Mouse (Mus musculus) bone marrow, adult 2 months (tissue): ENCODE data around the gene Lrrc1. TPM values are rescaled to one million over a fixed set of nuclear protein-coding genes. Genes with fewer than 3 reads are reported as not detected.

ENCODE experiments used
- H3K27ac ChIP-seq: fragments of 200-500 bp; 2 replicates; pipeline ENCODE4 v1.5.1; 2012; ENCODE audit warnings: low read depth, mild to moderate bottlenecking, control low read depth, inconsistent platforms, low read length; ENCODE audit not compliant: control insufficient read depth, poor library complexity, insufficient read depth
- H3K4me1 ChIP-seq: fragments of 200-500 bp; 2 replicates; pipeline ENCODE4 v1.6.1; 2011; ENCODE audit warnings: low read length; ENCODE audit not compliant: control insufficient read depth, insufficient read depth
- H3K4me3 ChIP-seq: fragments of 200-500 bp; replicated peaks from 2 replicates; pipeline ENCODE3; 2011; ENCODE audit warnings: mild to moderate bottlenecking, low read depth, low read length, control low read depth; ENCODE audit not compliant: control insufficient read depth
- CTCF ChIP-seq: fragments of 200-500 bp; IDR thresholded peaks from 2 replicates; pipeline ENCODE4 v1.5.1; 2011; ENCODE audit warnings: low read length, control low read depth; ENCODE audit not compliant: control insufficient read depth, insufficient read depth
- POLR2A ChIP-seq: fragments of 200-500 bp; IDR thresholded peaks from 2 replicates; pipeline ENCODE4 v1.6.1; 2011; ENCODE audit warnings: low read depth, mild to moderate bottlenecking, control low read depth, low read length, borderline replicate concordance; ENCODE audit not compliant: control insufficient read depth
- WGBS: fragments of 180-500 bp; shearing (Covaris S2); methylation state at CpG from one replicate; pipeline ENCODE4 v1.1.7; 2018; 5-methylcytosine and 5-hydroxymethylcytosine counted together
- polyA plus RNA-seq: library from polyadenylated mRNA; stranded (reverse); fragments of >200 nt; gene quantifications from 2 replicates; pipeline ENCODE4 v1.2.4, GENCODE M21; 2011; ENCODE audit warnings: low replicate concordance; ENCODE audit not compliant: missing spikeins, insufficient read depth, insufficient read length

Lrrc1 gene
- polyA plus RNA-seq, 1 experiment = 5.7 TPM

DNA sequence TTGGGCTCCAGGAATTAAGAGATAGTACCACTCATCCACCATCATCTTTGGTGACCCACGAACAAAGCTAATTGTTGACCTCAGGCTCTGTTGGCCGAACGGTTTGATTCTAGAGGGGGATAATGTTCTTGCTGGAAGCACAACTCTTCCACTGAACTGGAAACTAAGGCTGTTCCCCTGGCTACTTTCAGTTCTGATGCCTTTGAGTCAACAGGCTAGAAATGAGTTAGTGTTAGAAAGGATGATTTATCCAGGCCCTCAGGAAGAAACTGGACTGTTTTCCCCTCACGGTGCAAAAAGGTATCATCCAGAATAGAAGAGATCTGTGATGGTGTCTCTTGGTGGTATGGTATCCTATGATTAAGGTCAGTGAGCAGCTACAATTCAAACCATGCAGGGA is 70.1 kb downstream of the Lrrc1 start:
- TF ChIP-seq CTCF = no peak
- no peak for TF ChIP-seq POLR2A
- H3K27ac ChIP-seq = no peak overlapping the region
- 93% methylated on average over 4 of the region's 4 CpGs for WGBS
- no peak overlapping the region for H3K4me3 ChIP-seq
- no peaks in the 10 kb centered on the region; the same call in 1 of the 2 replicates for H3K4me1 ChIP-seq

DNA sequence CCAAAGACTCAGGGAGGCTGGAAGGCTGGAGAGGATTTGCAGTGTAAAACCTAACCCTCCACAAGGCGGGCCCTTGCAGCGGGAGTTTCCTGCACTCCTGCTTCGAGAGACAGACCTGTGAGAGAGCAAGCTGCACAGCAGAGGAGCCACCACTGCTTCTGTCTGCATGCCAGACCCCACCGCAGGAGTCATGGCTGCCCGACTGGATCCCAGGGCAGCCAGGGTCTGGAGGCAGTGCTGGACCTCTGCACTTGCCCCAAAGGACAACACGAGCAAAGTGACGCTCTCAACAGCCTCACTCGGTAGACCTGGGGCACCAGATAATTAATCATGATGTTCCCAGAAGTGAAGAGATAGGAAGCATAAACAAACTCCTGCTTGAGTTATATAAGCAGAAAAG is 72.1 kb downstream of the Lrrc1 start:
- no peaks in the 10 kb centered on the region; the same call in 1 of the 2 replicates for H3K4me1 ChIP-seq
- TF ChIP-seq POLR2A (0 out of 2 replicates have a peak, but pooled peaks have one; percentile 13), CTCF (no peak)
- no peak overlapping the region for H3K4me3 ChIP-seq
- no peak overlapping the region for H3K27ac ChIP-seq
- WGBS = 76% methylated on average over 8 of the region's 8 CpGs

DNA sequence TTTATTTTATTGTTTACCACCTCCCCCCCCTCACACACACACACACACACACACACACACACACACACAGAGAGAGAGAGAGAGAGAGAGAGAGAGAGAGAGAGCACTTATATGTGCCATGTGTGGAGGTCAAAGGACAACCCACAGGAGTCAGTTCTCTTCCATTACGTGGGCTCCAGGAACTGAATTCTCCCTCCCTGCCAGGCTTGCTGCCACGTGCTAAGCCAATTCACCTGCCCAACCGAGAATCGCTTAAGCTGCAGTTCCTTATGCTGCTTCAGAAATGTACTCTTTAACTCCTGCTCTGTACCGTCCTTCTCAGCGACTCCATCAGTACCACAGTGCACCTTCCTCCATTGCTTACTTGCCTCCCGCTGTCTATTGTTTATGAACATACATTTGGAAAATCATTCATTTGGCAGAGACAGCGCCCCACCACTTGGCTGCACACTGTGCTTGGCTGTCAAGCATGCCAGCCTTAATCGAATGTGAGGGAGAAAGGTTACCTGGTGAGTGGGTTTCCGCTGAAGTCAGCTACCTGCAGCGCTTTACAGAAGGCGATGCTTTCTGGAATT is 72.9 kb downstream of the Lrrc1 start:
- Histone ChIP-seq H3K4me1 (no peaks in the 10 kb centered on the region; the same call in 1 of the 2 replicates), H3K27ac (no peak overlapping the region), H3K4me3 (no peak overlapping the region)
- 84% methylated on average over 12 of the region's 12 CpGs for WGBS
- TF ChIP-seq CTCF (no peak), POLR2A (no peak)

DNA sequence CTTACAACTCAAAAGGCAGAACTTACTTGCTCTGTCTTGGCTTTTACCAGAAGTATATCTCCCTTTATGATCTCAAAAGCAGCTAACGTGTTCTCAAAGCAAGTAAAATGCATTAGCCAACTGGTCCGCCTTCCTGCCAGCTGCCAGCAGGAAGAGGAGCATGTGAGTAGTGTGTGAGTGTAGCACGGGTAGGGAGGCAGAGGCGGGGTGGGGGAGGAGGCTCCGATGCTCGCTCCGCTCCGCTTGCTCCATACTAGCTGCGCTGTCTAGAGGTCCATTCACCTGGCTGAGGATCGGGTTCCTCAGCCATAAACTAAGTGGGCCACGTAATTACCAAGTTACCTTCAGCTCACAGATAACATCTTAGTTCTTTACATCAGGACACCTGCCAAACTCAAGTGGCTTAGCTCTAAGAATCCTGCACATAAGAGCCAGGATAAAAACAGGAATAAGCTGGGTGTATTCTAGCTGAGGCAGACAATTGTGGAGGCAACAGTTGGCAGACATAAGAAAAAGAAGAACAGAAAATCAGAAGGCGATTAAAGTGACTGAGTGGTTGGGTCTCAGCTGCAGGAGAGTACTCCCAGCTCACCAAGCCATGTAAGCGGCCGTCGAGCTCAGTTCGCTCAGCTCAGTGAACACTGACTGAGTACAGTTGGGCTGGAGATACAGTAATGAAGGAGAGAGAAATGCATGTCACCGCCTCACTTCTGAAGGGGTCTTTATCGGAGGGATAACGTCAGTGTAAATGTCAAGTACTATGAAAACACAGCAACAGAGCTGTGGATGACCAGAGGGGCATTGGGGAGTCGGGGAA is 74.7 kb downstream of the Lrrc1 start:
- Histone ChIP-seq H3K4me1 (no peaks in the 10 kb centered on the region; the same call in 1 of the 2 replicates), H3K27ac (no peak overlapping the region), H3K4me3 (no peak overlapping the region)
- WGBS = 30% methylated on average over 20 of the region's 20 CpGs
- TF ChIP-seq POLR2A (no peak), CTCF (no peak)

DNA sequence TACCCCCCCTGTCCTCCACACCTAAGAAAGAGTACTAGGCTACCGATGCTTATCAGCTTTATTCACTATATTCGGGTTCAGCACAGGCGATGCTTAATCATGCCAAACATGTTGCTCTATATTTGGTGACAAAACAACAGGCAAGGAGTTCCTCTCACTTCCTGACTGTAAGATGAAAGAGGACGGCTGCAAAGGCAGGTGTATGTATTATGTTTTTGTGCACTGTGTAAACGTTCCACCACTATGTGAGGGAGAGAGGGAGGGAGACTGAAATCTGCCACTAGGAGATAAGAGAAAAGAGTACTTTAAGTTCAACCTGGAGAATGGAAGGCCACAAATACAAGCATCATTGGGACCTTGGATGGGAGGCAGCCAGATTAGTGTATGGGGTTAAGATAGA is 77.7 kb downstream of the Lrrc1 start:
- H3K4me1 ChIP-seq = no peaks in the 10 kb centered on the region; the same call in 1 of the 2 replicates
- WGBS = 25% methylated on average over 5 of the region's 5 CpGs
- H3K4me3 ChIP-seq = no peak overlapping the region
- TF ChIP-seq POLR2A = no peak
- no peak for TF ChIP-seq CTCF
- no peak overlapping the region for H3K27ac ChIP-seq

DNA sequence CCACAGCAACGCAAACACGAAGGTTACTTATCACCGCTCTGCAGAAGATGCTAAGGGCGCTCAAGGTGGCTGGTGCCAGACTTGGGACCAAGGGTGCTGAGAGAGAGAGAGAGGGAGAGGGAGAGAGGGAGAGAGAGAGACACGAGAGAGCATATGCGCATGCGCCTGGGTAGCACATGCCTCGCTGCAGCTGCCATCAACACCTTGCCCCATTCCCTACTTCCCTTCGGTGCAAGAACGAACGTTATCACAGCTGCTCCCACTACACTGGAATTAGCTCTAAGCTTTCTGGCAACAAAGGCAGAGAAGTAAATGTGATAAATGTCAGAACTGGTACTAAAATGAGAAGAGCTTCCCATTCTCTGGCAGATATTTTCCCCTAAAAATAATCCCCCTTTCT is 79.3 kb downstream of the Lrrc1 start:
- H3K27ac ChIP-seq = no peak overlapping the region
- H3K4me3 ChIP-seq = no peak overlapping the region
- 93% methylated on average over 11 of the region's 11 CpGs for WGBS
- TF ChIP-seq POLR2A (no peak), CTCF (no peak)
- no peaks in the 10 kb centered on the region for H3K4me1 ChIP-seq

DNA sequence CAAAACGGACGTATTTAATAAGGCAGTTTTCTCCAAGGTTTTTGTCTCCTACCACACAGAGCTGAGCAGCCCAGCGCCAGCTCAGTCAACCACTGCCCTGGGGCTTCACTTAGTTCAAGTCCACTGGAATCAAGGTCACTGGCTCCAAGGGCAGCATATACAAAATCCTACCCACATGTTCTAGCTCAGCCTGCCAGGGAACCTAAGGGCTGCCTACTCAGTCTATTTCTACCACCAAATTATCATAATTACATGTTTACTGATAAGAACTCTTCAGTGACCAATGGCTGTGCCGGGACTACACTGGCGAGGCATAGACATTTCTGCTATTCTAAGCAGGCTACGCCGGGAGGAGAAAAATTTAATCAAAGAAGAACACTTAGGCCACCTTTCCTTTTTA is 80.8 kb downstream of the Lrrc1 start:
- no peak for TF ChIP-seq POLR2A
- TF ChIP-seq CTCF = no peak
- no peak overlapping the region for H3K4me3 ChIP-seq
- 76% methylated on average over 7 of the region's 7 CpGs for WGBS
- H3K27ac ChIP-seq = no peak overlapping the region
- no peaks in the 10 kb centered on the region for H3K4me1 ChIP-seq

DNA sequence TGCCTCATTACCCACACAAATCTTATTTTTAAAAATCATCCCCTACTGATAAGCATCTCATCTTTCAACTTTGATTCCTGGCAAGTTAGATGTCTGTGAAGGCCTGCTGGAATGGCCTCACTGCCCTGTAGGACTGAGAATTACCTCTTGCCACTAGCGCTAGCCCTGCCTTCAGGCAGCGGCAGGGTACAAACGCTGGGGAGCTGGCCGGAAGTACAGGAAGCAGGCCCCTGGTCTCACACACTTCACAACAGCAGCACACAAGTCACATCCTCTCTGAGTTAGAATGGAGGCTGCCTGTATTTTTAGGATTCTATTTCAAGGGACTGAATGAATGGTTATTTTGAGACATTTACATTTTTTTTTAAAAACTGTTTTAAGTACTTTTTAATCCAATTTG is 81.5 kb downstream of the Lrrc1 start:
- Histone ChIP-seq H3K27ac (no peak overlapping the region), H3K4me1 (no peaks in the 10 kb centered on the region), H3K4me3 (no peak overlapping the region)
- TF ChIP-seq CTCF = no peak
- TF ChIP-seq POLR2A = no peak
- 11% methylated on average over 4 of the region's 4 CpGs for WGBS

DNA sequence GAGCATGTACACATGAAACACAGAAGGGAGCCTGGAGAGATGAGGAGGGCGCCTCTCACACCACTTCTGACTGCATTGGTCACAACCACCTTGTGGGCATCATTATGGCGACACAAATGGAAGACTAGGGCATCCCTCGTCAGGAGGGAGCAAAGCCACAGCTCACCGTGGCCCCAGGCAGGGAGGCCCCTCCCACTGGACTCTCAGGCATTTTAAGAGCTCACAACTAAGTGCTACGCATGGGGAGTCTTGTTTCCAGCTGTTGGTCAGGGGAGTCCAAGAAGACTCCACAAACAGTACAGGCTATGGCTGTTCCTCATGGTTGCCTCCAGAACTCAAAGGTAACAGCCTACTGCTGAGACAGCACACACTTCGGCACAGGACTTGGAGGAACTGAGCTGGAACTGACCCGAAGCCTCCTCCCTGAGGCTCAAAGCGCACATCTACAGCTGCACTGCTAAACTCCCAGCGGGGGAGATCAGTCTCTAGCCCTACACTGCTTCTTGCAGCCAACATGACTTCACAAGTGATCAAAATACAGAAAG is 83.2 kb downstream of the Lrrc1 start:
- TF ChIP-seq CTCF (no peak), POLR2A (no peak)
- H3K4me1 ChIP-seq = no peaks in the 10 kb centered on the region
- no peak overlapping the region for H3K4me3 ChIP-seq
- 81% methylated on average over 9 of the region's 9 CpGs for WGBS
- no peak overlapping the region for H3K27ac ChIP-seq
